Mouse (Mus musculus) heart, postnatal 0 days (tissue): ENCODE results near the gene Ppp3cb.

Experiments
- CTCF ChIP-seq: IDR thresholded peaks from 2 replicates; pipeline ENCODE4 v1.5.1; 2016; ENCODE audit warnings: antibody characterized with exemption, control low read depth, low read depth
- EP300 ChIP-seq: IDR thresholded peaks from 2 replicates; pipeline ENCODE4 v1.6.1; 2016; ENCODE audit warnings: antibody characterized with exemption, low read depth

GRCm38 (mm10) chr14:20546415-20546814 lies at the start of gene Ppp3cb:
- TF ChIP-seq CTCF = no peak
- TF ChIP-seq EP300 = no peak
